Mouse (Mus musculus) stomach, postnatal 0 days (tissue): ENCODE measurements around the gene Smyd4.

Experiments used
- CTCF ChIP-seq: IDR thresholded peaks from 2 replicates; pipeline ENCODE4 v1.5.1; 2016; ENCODE audit warnings: antibody characterized with exemption, low read depth, mild to moderate bottlenecking, moderate library complexity
- EP300 ChIP-seq: optimal IDR thresholded peaks from 2 replicates; pipeline ENCODE3; 2016; ENCODE audit warnings: antibody characterized with exemption

DNA sequence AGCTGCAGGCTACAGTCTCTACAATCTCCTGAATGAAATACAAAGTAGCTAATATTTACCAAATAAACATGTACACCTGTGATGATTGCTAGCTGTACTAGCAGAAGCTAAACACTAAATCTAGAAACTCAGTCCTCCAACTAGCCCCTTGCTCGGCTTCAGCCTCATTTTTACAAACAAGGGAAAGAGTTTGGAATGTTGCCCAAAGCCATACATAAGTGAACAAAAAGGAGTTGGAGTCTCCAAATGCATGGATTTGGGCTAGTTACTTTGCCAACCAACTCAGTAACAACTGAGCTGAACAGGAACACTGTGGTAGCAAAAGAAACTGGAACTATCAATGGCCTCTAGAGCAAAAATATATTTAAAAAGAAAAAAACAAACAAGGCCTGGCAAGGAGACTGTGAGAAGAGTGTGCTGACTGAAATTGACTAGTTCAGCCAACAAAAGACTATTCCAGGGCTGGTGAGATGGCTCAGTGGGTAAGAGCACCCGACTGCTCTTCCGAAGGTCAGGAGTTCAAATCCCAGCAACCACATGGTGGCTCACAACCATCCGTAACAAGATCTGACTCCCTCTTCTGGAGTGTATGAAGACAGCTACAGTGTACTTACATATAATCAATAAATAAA is 1.6 kb upstream of the Smyd4 start:
- TF ChIP-seq CTCF (no peak), EP300 (no peak)
